ENCODE assay signal across 36 mouse cellular contexts in the genomic region with DNA sequence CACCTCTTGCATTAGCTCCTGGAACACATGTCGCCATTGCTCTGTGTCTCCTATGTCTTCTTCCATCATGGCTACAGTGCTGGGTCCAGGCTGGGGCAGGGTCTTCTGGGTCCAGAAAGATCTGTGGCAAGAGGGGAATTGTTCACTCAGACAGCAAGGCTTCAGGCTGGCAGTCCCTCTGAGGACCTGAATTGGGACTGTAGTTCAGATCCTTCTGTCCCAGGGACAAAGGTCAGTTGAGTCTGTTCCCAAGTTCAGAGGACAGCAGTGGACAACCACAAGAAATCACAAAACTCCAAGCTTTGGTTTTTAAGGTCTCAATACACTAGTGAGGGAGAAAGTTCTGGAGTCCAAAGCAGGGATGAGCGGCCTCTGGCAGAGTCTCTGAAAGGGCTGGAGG. TPM values are rescaled to one million over a fixed set of nuclear protein-coding genes. Genes with fewer than 3 reads are reported as not detected.
DNase-seq lines count a peak whose midpoint lies in the region; ATAC-seq lines count a peak whose summit lies in the region.
"Had no signal": no experiment of that assay in that cellular context is flagged by ENCODE, and none has a peak within 500 bp of the region (broad histone marks: within the 10 kb centered on the region; RNA-seq: fewer than 3 reads in every experiment).

No protein-coding gene starts in this region.

- peak; percentile 60 for DNase-seq in kidney, adult 9 months
- no peak for DNase-seq in kidney, adult 11 months
- DNase-seq in right cerebral cortex, postnatal 4 days: no peak
- DNase-seq: adrenal gland, adult 8-10 months; cerebellum, adult 11 months; cerebellum, adult 9-11 months; layer of hippocampus, adult 9-11 months; right cerebral cortex, postnatal 25 days; spleen, adult 18-20 months; thymus, adult 18-20 months; thymus, postnatal 36 days had no signal

- no peak for ATAC-seq in erythroblast, adult 5-6 weeks (replicated peaks; ENCODE audit: low FRiP score, poor library complexity, severe bottlenecking)
- no peak for ATAC-seq in liver, embryonic 15.5 days (ENCODE audit: insufficient read depth)
- no peak for ATAC-seq in forebrain, embryonic 13.5 days
- ATAC-seq: inflammation-experienced regulatory T-cells, adult 6 months; midbrain, embryonic 16.5 days had no signal

- 0 out of 2 replicates have a peak overlapping the region, but pooled peaks have one; percentile 3 for H3K9ac ChIP-seq in liver, embryonic 15.5 days
- H3K9ac ChIP-seq in forebrain, embryonic 13.5 days: no peak overlapping the region
- H3K9ac ChIP-seq: embryonic facial prominence, embryonic 13.5 days; forebrain, embryonic 12.5 days; heart, embryonic 12.5 days; hindbrain, embryonic 15.5 days had no signal

- peak overlapping the region; percentile 46 for H3K4me2 ChIP-seq in liver, embryonic 15.5 days
- H3K4me2 ChIP-seq in forebrain, embryonic 13.5 days: no peak overlapping the region
- H3K4me2 ChIP-seq: embryonic facial prominence, embryonic 13.5 days; forebrain, embryonic 12.5 days; heart, embryonic 12.5 days; hindbrain, embryonic 15.5 days; midbrain, embryonic 11.5 days had no signal

- H3K27me3 ChIP-seq in erythroblast, embryonic 14.5 days (ENCODE audit: control insufficient read depth): no peaks in the 10 kb centered on the region
- H3K27me3 ChIP-seq in liver, embryonic 15.5 days: no peaks in the 10 kb centered on the region
- no peaks in the 10 kb centered on the region for H3K27me3 ChIP-seq in forebrain, embryonic 13.5 days
- H3K27me3 ChIP-seq: embryonic facial prominence, embryonic 13.5 days; heart, embryonic 12.5 days; hindbrain, embryonic 15.5 days had no signal

- H3K4me3 ChIP-seq in erythroblast, embryonic 14.5 days (replicated peaks): peak overlapping the region; percentile 7
- H3K4me3 ChIP-seq in brown adipose tissue, adult 24 weeks (ENCODE audit: insufficient read depth, low read depth, low read length): peak overlapping the region; percentile 84
- H3K4me3 ChIP-seq in liver, embryonic 15.5 days (replicated peaks): peak overlapping the region; percentile 42
- H3K4me3 ChIP-seq in forebrain, embryonic 13.5 days: no peak overlapping the region
- H3K4me3 ChIP-seq: embryonic facial prominence, embryonic 13.5 days; forebrain, embryonic 12.5 days; heart, embryonic 12.5 days; hindbrain, embryonic 10.5 days; hindbrain, embryonic 15.5 days had no signal

- peaks cover under 1% of the 10 kb centered on the region for H3K4me1 ChIP-seq in erythroblast, embryonic 14.5 days (ENCODE audit: control insufficient read depth)
- peaks cover 14% of the 10 kb centered on the region for H3K4me1 ChIP-seq in brown adipose tissue, adult 24 weeks (ENCODE audit: control insufficient read depth, insufficient read depth, insufficient read length, low read length)
- H3K4me1 ChIP-seq in liver, embryonic 15.5 days (replicated peaks): peaks cover 7% of the 10 kb centered on the region
- no peaks in the 10 kb centered on the region for H3K4me1 ChIP-seq in forebrain, embryonic 13.5 days
- H3K4me1 ChIP-seq: embryonic facial prominence, embryonic 13.5 days; forebrain, embryonic 12.5 days; hindbrain, embryonic 15.5 days had no signal

- WGBS in liver, embryonic 15.5 days (ENCODE audit: insufficient replicate concordance): 64% methylated on average over 2 of the region's 2 CpGs
- 95% methylated on average over 2 of the region's 2 CpGs for WGBS in forebrain, embryonic 13.5 days

- H3K27ac ChIP-seq in brown adipose tissue, adult 24 weeks (replicated peaks; ENCODE audit: low read depth, low read length): peak overlapping the region; percentile 97
- peak overlapping the region; percentile 63 for H3K27ac ChIP-seq in liver, embryonic 15.5 days (replicated peaks)
- H3K27ac ChIP-seq in forebrain, embryonic 13.5 days: no peak overlapping the region
- H3K27ac ChIP-seq: embryonic facial prominence, embryonic 13.5 days; forebrain, embryonic 12.5 days; hindbrain, embryonic 10.5 days; hindbrain, embryonic 15.5 days had no signal

- peaks cover 2% of the 10 kb centered on the region; the same call in 1 of the 2 replicates for H3K36me3 ChIP-seq in erythroblast, embryonic 14.5 days (ENCODE audit: control insufficient read depth)
- H3K36me3 ChIP-seq in liver, embryonic 15.5 days (replicated peaks): 0 out of 2 replicates have a peak, but pooled peaks cover 5% of the 10 kb centered on the region
- no peaks in the 10 kb centered on the region for H3K36me3 ChIP-seq in forebrain, embryonic 13.5 days (ENCODE audit: poor library complexity, severe bottlenecking)
- H3K36me3 ChIP-seq: embryonic facial prominence, embryonic 13.5 days; forebrain, embryonic 12.5 days; heart, embryonic 12.5 days; hindbrain, embryonic 10.5 days; hindbrain, embryonic 15.5 days had no signal

- H3K9me3 ChIP-seq in erythroblast, embryonic 14.5 days (ENCODE audit: control insufficient read depth, low read length): no peaks in the 10 kb centered on the region; the same call in 1 of the 2 replicates
- no peaks in the 10 kb centered on the region for H3K9me3 ChIP-seq in liver, embryonic 15.5 days (replicated peaks)
- no peaks in the 10 kb centered on the region for H3K9me3 ChIP-seq in forebrain, embryonic 13.5 days (replicated peaks)
- H3K9me3 ChIP-seq: embryonic facial prominence, embryonic 13.5 days; forebrain, embryonic 12.5 days; hindbrain, embryonic 15.5 days had no signal

RNA-seq across cellular contexts. Expression of a gene that starts 0.8 kb away (rescaled TPM):
- 0.02 TPM in 1 of 2 replicates, not detected in the other for polyA plus RNA-seq in erythroblast, embryonic 14.5 days (2012)
- total RNA-seq in erythroblast, adult 5-6 weeks (2015; ENCODE audit: low replicate concordance): not detected in 2 replicates
- total RNA-seq in erythroblast, adult 5-6 weeks (2017; ENCODE audit: low replicate concordance): not detected in 2 replicates
- polyA plus RNA-seq in brown adipose tissue, adult 24 weeks (2012; ENCODE audit: insufficient read depth, insufficient read length, missing spikeins): 2.2 and 3.3 TPM in 2 replicates
- polyA plus RNA-seq in liver, embryonic 15.5 days (2015; fragmentation: Nextera tagmentation; extraction: Ambion mirVana): 13.2 and 13.6 TPM in 2 replicates
- polyA plus RNA-seq in forebrain, embryonic 13.5 days (2015; fragmentation: Nextera tagmentation; extraction: Ambion mirVana): not detected in 2 replicates
- total RNA-seq: CH12.LX; common myeloid progenitor, adult 5-6 weeks; megakaryocyte, adult 5-6 weeks; neutrophil, adult 5-6 weeks had no signal
- polyA plus RNA-seq: C2C12; forebrain, embryonic 12.5 days; hindbrain, embryonic 10.5 days; hindbrain, embryonic 15.5 days; inflammation-experienced regulatory T-cells, adult 6 months; limb, embryonic 11.5 days; neural tube, embryonic 11.5 days had no signal

RNA-seq across cellular contexts. Expression of a gene that starts 29.5 kb away (rescaled TPM):
- not detected in 2 replicates for polyA plus RNA-seq in erythroblast, embryonic 14.5 days (2012)
- total RNA-seq in erythroblast, adult 5-6 weeks (2015; ENCODE audit: low replicate concordance): 948 and 1,023 TPM in 2 replicates
- total RNA-seq in erythroblast, adult 5-6 weeks (2017; ENCODE audit: low replicate concordance): 738 and 893 TPM in 2 replicates
- polyA plus RNA-seq in brown adipose tissue, adult 24 weeks (2012; ENCODE audit: insufficient read depth, insufficient read length, missing spikeins): not detected in 2 replicates
- 139 and 168 TPM in 2 replicates for polyA plus RNA-seq in liver, embryonic 15.5 days (2015; fragmentation: Nextera tagmentation; extraction: Ambion mirVana)
- 0.81 TPM in 1 of 2 replicates, not detected in the other for polyA plus RNA-seq in forebrain, embryonic 13.5 days (2015; fragmentation: Nextera tagmentation; extraction: Ambion mirVana)
- total RNA-seq: ES-E14; gastrocnemius, postnatal 25 days had no signal
- polyA plus RNA-seq: C2C12; neural tube, embryonic 11.5 days had no signal

RNA-seq across cellular contexts. Expression of a gene that starts 38.2 kb away (rescaled TPM):
- polyA plus RNA-seq in erythroblast, embryonic 14.5 days (2012): not detected in 2 replicates
- total RNA-seq in erythroblast, adult 5-6 weeks (2015; ENCODE audit: low replicate concordance): not detected in 2 replicates
- 0.42 TPM in 1 of 2 replicates, not detected in the other for total RNA-seq in erythroblast, adult 5-6 weeks (2017; ENCODE audit: low replicate concordance)
- polyA plus RNA-seq in brown adipose tissue, adult 24 weeks (2012; ENCODE audit: insufficient read depth, insufficient read length, missing spikeins): 0.88 TPM in 1 of 2 replicates, not detected in the other
- 0.07 and 0.25 TPM in 2 replicates for polyA plus RNA-seq in liver, embryonic 15.5 days (2015; fragmentation: Nextera tagmentation; extraction: Ambion mirVana)
- 0.13 and 0.34 TPM in 2 replicates for polyA plus RNA-seq in forebrain, embryonic 13.5 days (2015; fragmentation: Nextera tagmentation; extraction: Ambion mirVana)
- total RNA-seq: neutrophil, adult 5-6 weeks had no signal
- polyA plus RNA-seq: forebrain, embryonic 12.5 days had no signal

RNA-seq across cellular contexts. Expression of a gene that starts 43.6 kb away (rescaled TPM):
- not detected in 2 replicates for polyA plus RNA-seq in erythroblast, embryonic 14.5 days (2012)
- not detected in 2 replicates for total RNA-seq in erythroblast, adult 5-6 weeks (2015; ENCODE audit: low replicate concordance)
- not detected in 2 replicates for total RNA-seq in erythroblast, adult 5-6 weeks (2017; ENCODE audit: low replicate concordance)
- polyA plus RNA-seq in brown adipose tissue, adult 24 weeks (2012; ENCODE audit: insufficient read depth, insufficient read length, missing spikeins): not detected in 2 replicates
- polyA plus RNA-seq in liver, embryonic 15.5 days (2015; fragmentation: Nextera tagmentation; extraction: Ambion mirVana): not detected in 2 replicates
- polyA plus RNA-seq in forebrain, embryonic 13.5 days (2015; fragmentation: Nextera tagmentation; extraction: Ambion mirVana): not detected in 2 replicates
- total RNA-seq: CH12.LX; common myeloid progenitor, adult 5-6 weeks; gastrocnemius, postnatal 25 days; heart, postnatal 10 days; megakaryocyte, adult 5-6 weeks had no signal
- polyA plus RNA-seq: C2C12; forebrain, embryonic 12.5 days; heart, embryonic 12.5 days; hindbrain, embryonic 10.5 days; large intestine, adult 2 months; limb, embryonic 11.5 days; midbrain, embryonic 11.5 days; midbrain, embryonic 16.5 days; neural tube, embryonic 11.5 days; stomach, embryonic 16.5 days had no signal

Comparison
In these comparisons a context has a peak if more than half of its experiments do, and no peak if none do; other contexts are left out.
1. RNA of a gene that starts 29.5 kb away (polyA plus RNA-seq): 139 to 168 TPM in liver, embryonic 15.5 days; 0.81 TPM in forebrain, embryonic 13.5 days, not detected in erythroblast, embryonic 14.5 days and not detected in brown adipose tissue, adult 24 weeks; every median in the first group is over 10 times any median in the second.